Mouse (Mus musculus): ENCODE results near the gene 4932438H23Rik. TPM values are rescaled to one million over a fixed set of nuclear protein-coding genes. Genes with fewer than 3 reads are reported as not detected.

Gene 4932438H23Rik
- polyA plus RNA-seq, 1 experiment from 2014 or later = 0.13 TPM

DNA sequence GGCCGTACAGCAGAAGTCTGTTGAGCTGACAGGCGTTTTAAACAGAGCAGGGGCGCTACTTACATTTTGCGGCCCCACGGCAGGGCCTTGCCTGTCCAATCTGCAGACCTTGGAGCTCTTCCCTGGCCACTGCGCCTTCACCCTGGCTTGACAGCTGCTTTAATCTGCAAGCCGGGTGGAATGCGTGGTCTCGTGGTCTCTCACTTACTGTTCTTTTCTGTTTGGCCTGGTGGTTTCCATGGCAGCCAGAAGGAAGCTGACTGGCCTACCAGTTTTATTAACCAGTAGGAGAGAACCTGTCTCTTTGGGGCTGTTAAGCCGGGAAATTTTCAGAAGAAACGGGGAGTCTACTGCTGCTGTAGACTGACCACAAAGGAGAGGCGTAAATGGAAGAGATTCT, 26.0 kb downstream of the 4932438H23Rik start:
- no peaks in the 10 kb centered on the region; the same call in 1 of the 2 replicates for H3K4me1 ChIP-seq (replicated peaks; ENCODE audit: control insufficient read depth, insufficient read depth, low read length)
- H3K27ac ChIP-seq (ENCODE audit: low read length) = no peak overlapping the region
- H3K4me2 ChIP-seq (ENCODE audit: low read depth, low read length) = 0 out of 2 replicates have a peak overlapping the region, but pooled peaks have one; percentile 7
- WGBS = 20% methylated on average over 12 of the region's 12 CpGs
- no peak for ATAC-seq (ENCODE audit: low read depth)
- no peaks in the 10 kb centered on the region; the same call in 1 of the 2 replicates for H3K27me3 ChIP-seq (ENCODE audit: control insufficient read depth, insufficient read depth, low read depth, low read length)
- H3K9ac ChIP-seq (ENCODE audit: low read length) = no peak overlapping the region
- H3K36me3 ChIP-seq (ENCODE audit: control insufficient read depth, insufficient read depth, low read length) = no peaks in the 10 kb centered on the region
- H3K4me3 ChIP-seq (ENCODE audit: low read length) = 0 out of 2 replicates have a peak overlapping the region, but pooled peaks have one; percentile 2
- no peaks in the 10 kb centered on the region for H3K9me3 ChIP-seq (ENCODE audit: control insufficient read depth, low read length)

DNA sequence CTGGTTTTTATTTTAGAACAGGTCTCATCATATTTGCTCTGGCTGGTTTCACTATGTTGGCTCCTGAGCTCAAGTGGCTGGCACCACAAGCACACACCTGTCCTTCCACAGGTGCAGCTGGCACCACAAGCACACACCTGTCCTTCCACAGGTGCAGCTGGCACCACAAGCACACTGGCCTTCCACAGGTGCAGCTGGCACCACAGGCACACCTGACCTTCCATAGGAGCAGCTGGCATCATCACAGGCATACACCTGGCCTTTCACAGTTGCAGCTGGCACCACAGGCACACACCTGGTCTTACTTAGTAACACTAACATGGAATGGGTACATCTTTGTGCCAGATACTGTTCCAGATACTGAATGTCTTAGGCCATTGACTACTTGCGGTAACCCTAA, 27.8 kb downstream of the 4932438H23Rik start:
- no peaks in the 10 kb centered on the region for H3K36me3 ChIP-seq (ENCODE audit: control insufficient read depth, insufficient read depth, low read length)
- no peaks in the 10 kb centered on the region for H3K9me3 ChIP-seq (ENCODE audit: control insufficient read depth, low read length)
- no peak overlapping the region for H3K4me2 ChIP-seq (ENCODE audit: low read depth, low read length)
- H3K27ac ChIP-seq (ENCODE audit: low read length) = no peak overlapping the region
- no peak overlapping the region for H3K9ac ChIP-seq (ENCODE audit: low read length)
- no peaks in the 10 kb centered on the region; the same call in 1 of the 2 replicates for H3K4me1 ChIP-seq (replicated peaks; ENCODE audit: control insufficient read depth, insufficient read depth, low read length)
- 97% methylated on average over 1 of the region's 1 CpGs for WGBS
- H3K4me3 ChIP-seq (ENCODE audit: low read length) = no peak overlapping the region
- H3K27me3 ChIP-seq (ENCODE audit: control insufficient read depth, insufficient read depth, low read depth, low read length) = no peaks in the 10 kb centered on the region; the same call in 1 of the 2 replicates
- ATAC-seq (ENCODE audit: low read depth) = no peak

DNA sequence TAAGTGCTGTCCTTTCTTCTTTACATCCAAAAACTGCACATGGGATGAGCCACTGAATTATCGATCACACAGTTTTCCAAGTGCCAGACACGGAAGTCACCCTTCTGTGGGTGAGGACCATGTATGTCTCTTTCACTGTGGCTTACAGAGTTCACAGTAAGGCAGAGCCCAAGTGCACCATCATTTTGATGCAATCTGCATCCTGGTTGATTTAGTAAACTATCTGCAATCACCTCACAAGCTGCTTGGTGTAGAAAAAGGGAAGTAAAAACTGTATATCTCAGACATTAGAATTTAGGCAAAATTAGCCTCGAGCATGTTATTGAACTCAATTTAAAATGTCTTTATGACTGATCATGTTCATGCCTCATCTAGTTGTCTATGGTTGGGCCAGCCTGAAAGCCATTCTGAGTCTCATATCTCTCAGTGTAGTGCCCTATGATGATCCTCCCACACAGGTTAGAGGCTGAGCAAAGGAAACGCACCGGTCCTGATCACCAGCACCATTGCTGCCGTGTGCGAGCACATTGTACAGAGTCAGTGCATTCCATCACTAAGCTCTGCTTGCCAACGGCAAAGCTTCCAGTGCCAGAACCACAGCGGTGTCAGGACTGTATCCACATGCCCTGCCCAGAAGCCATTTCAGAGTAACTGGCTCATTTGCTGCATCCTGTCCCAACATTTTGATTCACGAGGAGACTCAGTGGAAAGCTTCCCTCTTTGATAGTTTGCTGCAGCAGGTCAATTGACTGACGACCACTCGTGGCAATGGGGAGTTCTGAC, 30.1 kb downstream of the 4932438H23Rik start:
- H3K9ac ChIP-seq (ENCODE audit: low read length) = no peak overlapping the region
- no peaks in the 10 kb centered on the region for H3K9me3 ChIP-seq (ENCODE audit: control insufficient read depth, low read length)
- H3K4me1 ChIP-seq (replicated peaks; ENCODE audit: control insufficient read depth, insufficient read depth, low read length) = no peaks in the 10 kb centered on the region; the same call in 1 of the 2 replicates
- H3K27me3 ChIP-seq (ENCODE audit: control insufficient read depth, insufficient read depth, low read depth, low read length) = no peaks in the 10 kb centered on the region; the same call in 1 of the 2 replicates
- H3K36me3 ChIP-seq (ENCODE audit: control insufficient read depth, insufficient read depth, low read length) = no peaks in the 10 kb centered on the region
- no peak overlapping the region for H3K4me2 ChIP-seq (ENCODE audit: low read depth, low read length)
- no peak overlapping the region for H3K27ac ChIP-seq (ENCODE audit: low read length)
- ATAC-seq (ENCODE audit: low read depth) = no peak
- 77% methylated on average over 12 of the region's 12 CpGs for WGBS
- H3K4me3 ChIP-seq (ENCODE audit: low read length) = no peak overlapping the region

DNA sequence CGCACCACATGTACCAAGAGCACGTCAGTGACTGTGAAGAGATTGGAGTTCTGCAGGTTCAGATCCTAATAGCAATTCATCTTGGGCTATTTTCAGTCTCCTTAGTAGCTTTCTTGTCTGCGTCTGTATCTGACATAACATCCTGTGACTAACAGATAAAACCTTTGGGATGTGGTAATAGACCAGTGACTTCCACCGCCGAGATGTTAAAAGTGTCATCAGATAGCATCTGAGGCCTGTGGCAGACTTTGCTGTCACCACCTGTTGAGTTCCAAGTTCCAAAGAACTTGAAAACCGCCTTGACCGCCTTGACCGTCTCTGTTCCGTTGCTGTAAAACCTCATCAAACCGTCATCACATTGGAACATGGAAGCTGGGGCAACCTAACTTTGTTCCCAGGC, 31.1 kb downstream of the 4932438H23Rik start:
- ATAC-seq (ENCODE audit: low read depth) = no peak
- Histone ChIP-seq H3K4me1 (replicated peaks; ENCODE audit: control insufficient read depth, insufficient read depth, low read length) (no peaks in the 10 kb centered on the region; the same call in 1 of the 2 replicates), H3K9me3 (ENCODE audit: control insufficient read depth, low read length) (no peaks in the 10 kb centered on the region), H3K4me3 (ENCODE audit: low read length) (no peak overlapping the region), H3K9ac (ENCODE audit: low read length) (no peak overlapping the region), H3K4me2 (ENCODE audit: low read depth, low read length) (no peak overlapping the region), H3K27me3 (ENCODE audit: control insufficient read depth, insufficient read depth, low read depth, low read length) (no peaks in the 10 kb centered on the region; the same call in 1 of the 2 replicates), H3K36me3 (ENCODE audit: control insufficient read depth, insufficient read depth, low read length) (no peaks in the 10 kb centered on the region), H3K27ac (ENCODE audit: low read length) (no peak overlapping the region)
- WGBS = 86% methylated on average over 10 of the region's 10 CpGs

DNA sequence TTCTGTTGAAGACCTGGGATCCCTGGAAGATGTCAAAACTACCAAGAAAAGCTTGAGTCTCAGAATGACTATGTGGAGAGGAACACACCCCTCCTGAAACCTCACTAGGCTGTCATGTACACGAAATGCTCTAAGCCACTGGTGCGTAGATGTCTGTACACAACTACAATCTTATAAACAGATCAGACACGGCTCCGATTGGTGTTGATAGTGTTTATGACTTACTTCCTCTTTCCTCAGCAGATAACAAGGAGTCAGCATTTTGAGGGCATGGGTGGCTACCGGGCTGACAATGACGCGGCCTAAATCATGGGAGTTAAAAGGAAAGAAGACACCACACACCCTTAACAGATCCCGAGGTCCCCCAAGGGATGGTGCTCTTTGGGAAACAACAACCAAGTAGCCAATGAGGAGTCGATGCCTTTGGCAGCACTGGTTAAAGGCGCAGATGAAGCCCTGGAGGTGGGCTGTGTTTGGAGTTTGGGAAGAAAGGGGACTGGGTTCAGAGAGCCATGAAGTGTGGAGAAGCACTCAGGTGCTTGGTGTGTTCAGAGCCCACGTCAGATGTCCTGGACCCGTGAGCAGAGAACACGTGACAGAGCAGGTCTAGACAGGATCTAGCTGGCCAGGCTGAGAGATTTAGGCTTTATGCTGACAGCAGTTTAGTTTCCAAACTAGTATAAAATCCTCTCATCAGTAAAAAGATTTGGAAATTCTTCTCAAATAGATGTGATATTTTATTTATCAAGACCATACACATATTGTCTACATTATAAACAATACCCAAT, 33.2 kb downstream of the 4932438H23Rik start:
- Histone ChIP-seq H3K4me1 (replicated peaks; ENCODE audit: control insufficient read depth, insufficient read depth, low read length) (no peaks in the 10 kb centered on the region), H3K4me3 (ENCODE audit: low read length) (no peak overlapping the region), H3K27ac (ENCODE audit: low read length) (no peak overlapping the region), H3K9me3 (ENCODE audit: control insufficient read depth, low read length) (no peaks in the 10 kb centered on the region), H3K4me2 (ENCODE audit: low read depth, low read length) (no peak overlapping the region), H3K36me3 (ENCODE audit: control insufficient read depth, insufficient read depth, low read length) (no peaks in the 10 kb centered on the region), H3K9ac (ENCODE audit: low read length) (no peak overlapping the region), H3K27me3 (ENCODE audit: control insufficient read depth, insufficient read depth, low read depth, low read length) (no peaks in the 10 kb centered on the region; the same call in 1 of the 2 replicates)
- ATAC-seq (ENCODE audit: low read depth) = no peak
- 60% methylated on average over 13 of the region's 13 CpGs for WGBS

DNA sequence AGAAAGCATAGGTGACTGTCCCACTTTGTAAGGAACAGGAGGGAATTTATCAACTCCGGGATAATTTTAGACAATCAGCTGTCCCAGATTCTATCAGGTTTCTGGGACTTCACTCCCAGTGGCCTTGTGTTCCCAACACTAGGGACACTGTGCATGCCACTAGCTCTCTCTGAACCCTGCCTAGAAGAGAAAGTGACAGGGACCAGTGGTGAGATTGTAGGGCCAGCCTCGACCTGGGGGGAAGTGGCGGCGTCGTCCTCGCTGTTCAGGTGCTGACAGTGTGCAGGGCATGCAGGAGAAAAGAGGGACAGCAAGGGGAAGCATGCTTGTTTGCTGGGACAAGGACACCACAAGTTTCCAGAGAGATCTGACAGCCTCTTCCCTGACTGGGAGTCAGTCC, 37.2 kb downstream of the 4932438H23Rik start:
- Histone ChIP-seq H3K27me3 (ENCODE audit: control insufficient read depth, insufficient read depth, low read depth, low read length) (peaks cover 2% of the 10 kb centered on the region; the same call in 1 of the 2 replicates), H3K4me2 (ENCODE audit: low read depth, low read length) (no peak overlapping the region), H3K9me3 (ENCODE audit: control insufficient read depth, low read length) (no peaks in the 10 kb centered on the region), H3K27ac (ENCODE audit: low read length) (no peak overlapping the region), H3K4me1 (replicated peaks; ENCODE audit: control insufficient read depth, insufficient read depth, low read length) (no peaks in the 10 kb centered on the region), H3K9ac (ENCODE audit: low read length) (no peak overlapping the region), H3K36me3 (ENCODE audit: control insufficient read depth, insufficient read depth, low read length) (no peaks in the 10 kb centered on the region), H3K4me3 (ENCODE audit: low read length) (no peak overlapping the region)
- no peak for ATAC-seq (ENCODE audit: low read depth)
- 70% methylated on average over 6 of the region's 6 CpGs for WGBS

DNA sequence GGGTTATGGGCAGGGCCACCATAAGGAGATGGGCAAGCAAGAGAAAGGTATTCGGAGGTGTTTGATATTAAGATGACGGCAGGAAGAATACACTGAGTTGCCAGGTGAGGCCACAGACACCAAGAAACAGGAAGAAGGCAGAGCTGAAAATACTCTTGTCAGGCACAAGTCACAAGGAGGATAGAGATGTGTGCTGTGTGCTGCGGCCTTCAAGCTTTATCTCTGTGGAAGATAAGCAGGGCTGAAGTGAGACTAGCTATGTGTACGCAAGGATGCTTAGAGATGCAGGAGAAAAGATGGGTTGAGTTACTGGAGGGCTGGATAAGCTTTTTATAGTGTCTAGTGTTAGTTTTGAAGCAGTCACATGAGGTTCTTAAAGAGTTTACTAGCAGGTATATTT, 37.7 kb downstream of the 4932438H23Rik start:
- WGBS = 66% methylated on average over 4 of the region's 4 CpGs
- no peaks in the 10 kb centered on the region for H3K9me3 ChIP-seq (ENCODE audit: control insufficient read depth, low read length)
- H3K4me3 ChIP-seq (ENCODE audit: low read length) = no peak overlapping the region
- H3K9ac ChIP-seq (ENCODE audit: low read length) = no peak overlapping the region
- H3K36me3 ChIP-seq (ENCODE audit: control insufficient read depth, insufficient read depth, low read length) = no peaks in the 10 kb centered on the region
- H3K4me1 ChIP-seq (replicated peaks; ENCODE audit: control insufficient read depth, insufficient read depth, low read length) = no peaks in the 10 kb centered on the region
- H3K4me2 ChIP-seq (ENCODE audit: low read depth, low read length) = no peak overlapping the region
- H3K27me3 ChIP-seq (ENCODE audit: control insufficient read depth, insufficient read depth, low read depth, low read length) = peaks cover 2% of the 10 kb centered on the region; the same call in 1 of the 2 replicates
- ATAC-seq (ENCODE audit: low read depth) = no peak
- H3K27ac ChIP-seq (ENCODE audit: low read length) = no peak overlapping the region

DNA sequence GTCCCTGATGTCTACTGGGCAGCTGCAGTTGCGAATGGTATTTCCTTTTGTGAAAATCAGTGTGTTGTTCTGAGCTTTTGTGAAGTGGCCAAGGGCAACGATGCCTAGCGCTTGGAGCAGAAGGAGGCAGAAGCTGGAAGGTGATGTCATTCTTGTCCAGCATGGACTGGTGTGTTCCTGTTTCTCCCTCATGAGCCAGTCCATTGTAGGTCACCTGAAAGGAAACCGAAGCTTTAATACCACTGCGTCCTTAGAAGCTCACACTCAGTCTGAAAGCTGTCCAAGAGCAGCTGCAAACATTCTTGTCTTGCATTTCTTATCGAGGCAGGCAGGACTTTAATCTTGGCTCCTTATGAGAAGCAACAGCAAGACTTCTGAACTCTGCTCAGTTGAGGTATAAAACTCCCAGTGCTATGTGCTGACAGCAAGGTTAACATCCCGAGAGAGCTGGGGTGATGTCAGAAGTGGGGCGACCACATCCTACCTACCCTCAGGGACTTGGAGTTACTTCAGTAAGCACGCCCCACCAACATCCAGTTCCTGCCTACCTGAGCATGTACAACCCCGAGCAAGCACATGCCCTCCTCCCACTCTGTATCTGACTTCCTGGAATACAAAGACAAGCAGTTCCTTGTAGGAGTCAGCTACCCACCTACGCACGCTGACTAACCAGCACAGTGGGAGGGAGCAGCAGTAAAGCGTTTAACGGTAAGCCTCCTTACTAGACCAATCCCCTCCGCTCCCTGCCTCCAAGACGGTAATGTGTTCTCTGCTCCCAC, 38.7 kb downstream of the 4932438H23Rik start:
- Histone ChIP-seq H3K4me2 (ENCODE audit: low read depth, low read length) (no peak overlapping the region), H3K27me3 (ENCODE audit: control insufficient read depth, insufficient read depth, low read depth, low read length) (peaks cover 2% of the 10 kb centered on the region; the same call in 1 of the 2 replicates), H3K9me3 (ENCODE audit: control insufficient read depth, low read length) (no peaks in the 10 kb centered on the region), H3K4me1 (replicated peaks; ENCODE audit: control insufficient read depth, insufficient read depth, low read length) (no peaks in the 10 kb centered on the region), H3K4me3 (ENCODE audit: low read length) (no peak overlapping the region), H3K9ac (ENCODE audit: low read length) (no peak overlapping the region), H3K36me3 (ENCODE audit: control insufficient read depth, insufficient read depth, low read length) (no peaks in the 10 kb centered on the region), H3K27ac (ENCODE audit: low read length) (no peak overlapping the region)
- WGBS = 43% methylated on average over 16 of the region's 16 CpGs
- peak; percentile 34; the same call in 1 of the 2 replicates for ATAC-seq (ENCODE audit: low read depth)

Data from lung, embryonic 16.5 days (tissue).